Mouse (Mus musculus): ENCODE measurements at regions not wholly inside any gene's neighbourhood (a gene's known extent, or its start where the extent isn't known, plus 50 kb on each side); places are given as distances from the start of the nearest gene placed in this dataset.

DNA sequence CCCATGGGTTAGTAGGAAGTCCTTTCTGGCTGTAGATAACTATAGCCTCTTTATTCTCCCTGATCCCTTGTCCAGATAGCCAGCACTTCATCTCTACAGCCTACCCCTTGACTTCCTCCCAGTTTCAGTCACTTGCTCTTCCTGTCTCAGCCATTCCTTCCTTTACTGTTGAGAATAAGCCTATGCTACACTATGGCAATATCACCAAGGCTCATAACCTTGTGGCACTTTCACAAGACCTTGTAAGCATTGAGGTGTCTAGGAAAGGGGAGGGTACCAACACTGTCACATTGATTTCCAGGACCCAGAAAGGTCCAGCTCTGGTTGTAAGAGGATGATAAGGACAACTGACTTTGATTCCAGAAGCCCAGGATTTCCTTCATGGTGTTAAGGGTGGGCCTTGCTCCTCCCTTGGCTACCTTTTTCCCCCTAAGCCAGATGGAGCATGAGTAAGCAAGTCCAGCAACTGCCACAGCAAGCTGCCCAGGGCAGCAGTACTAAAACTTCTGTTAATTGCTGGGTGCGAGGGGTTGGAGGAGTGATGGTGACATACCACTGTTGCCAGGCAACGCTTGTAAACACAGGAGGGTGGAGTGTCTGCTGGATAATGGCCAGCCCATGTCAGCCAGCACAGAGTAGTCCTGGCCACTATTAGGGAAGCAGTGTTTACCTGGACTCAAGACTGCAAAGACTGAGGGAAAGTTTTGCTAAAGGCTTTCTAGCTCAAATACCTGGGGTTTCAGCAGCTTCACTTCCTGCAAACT, 75.7 kb downstream of the Ankrd16 start:
- DNase-seq = peak; percentile 9

DNA sequence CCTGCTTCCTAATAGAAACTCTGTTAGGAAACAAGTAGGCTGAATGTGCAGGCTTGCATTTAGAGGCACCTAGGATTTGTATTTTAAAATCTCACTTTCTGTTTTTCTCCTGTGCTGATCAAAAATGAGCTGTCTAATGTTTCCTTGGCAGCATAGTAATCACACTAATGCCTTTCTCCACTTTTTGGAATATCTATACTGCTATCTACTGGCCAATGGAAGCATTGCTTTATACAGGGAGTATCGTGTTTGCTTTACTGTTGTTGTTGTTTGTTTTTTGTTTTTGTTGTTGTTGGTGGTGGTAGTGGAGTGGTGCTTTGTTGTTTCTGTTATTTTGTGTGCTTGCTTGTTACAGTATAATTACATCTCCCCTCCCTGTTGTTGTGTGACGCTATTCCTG, 92.3 kb downstream of the Ankrd16 start:
- DNase-seq = no peak

DNA sequence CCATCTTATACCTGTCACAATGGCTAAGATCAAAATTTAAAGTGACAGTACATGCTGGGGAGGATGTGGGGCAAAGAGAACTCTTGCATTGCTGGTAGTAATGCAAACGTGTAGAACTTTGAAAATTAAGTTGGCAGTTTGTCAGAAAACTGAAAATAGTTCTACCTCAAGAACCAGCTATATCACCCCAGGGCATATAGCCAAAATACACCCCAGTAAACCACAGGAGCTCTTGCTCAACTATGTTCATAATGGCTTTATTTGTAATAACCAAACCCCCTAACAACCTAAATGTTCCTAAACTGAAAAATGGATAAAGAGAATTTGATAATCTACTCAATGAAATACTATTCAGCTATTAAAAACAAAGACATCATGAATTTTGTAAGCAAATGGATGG, 102.3 kb downstream of the Ankrd16 start:
- DNase-seq = no peak

DNA sequence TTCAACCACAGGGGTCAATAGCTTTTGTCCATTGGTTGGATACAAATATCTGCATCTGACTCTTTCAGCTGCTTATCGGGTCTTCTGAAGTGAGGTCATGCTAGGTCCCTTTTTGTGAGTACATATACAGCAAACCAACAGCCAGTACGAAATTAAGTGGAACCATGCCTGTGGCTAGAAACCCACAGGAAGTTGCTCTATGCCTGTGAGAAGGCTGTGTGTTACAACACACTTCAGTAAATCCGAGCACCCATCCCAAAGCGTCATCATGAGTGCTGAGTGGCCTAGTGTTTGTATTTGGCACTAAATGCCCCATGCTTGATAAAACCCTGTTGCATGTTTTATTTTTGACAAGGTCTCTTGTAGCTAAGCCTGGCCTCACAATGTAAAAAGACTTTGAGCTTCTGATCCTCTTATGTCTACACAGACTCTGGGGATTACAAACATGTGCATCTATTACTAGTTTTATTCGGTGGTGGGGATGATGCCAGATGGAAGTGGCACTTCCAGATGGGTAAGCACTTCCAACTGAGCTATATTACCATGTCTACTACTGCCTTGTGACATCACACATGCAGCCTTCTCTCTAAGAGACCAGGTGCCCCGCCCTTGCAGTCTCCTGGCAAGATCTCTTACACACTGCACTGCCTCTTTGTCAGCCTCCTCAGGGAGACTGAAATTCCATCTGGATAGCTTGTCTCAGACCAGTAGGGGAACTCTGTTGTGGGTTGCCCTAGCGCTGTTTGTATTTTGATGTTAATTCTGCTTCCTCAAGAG, 117.3 kb downstream of the Ankrd16 start:
- no peak for DNase-seq

DNA sequence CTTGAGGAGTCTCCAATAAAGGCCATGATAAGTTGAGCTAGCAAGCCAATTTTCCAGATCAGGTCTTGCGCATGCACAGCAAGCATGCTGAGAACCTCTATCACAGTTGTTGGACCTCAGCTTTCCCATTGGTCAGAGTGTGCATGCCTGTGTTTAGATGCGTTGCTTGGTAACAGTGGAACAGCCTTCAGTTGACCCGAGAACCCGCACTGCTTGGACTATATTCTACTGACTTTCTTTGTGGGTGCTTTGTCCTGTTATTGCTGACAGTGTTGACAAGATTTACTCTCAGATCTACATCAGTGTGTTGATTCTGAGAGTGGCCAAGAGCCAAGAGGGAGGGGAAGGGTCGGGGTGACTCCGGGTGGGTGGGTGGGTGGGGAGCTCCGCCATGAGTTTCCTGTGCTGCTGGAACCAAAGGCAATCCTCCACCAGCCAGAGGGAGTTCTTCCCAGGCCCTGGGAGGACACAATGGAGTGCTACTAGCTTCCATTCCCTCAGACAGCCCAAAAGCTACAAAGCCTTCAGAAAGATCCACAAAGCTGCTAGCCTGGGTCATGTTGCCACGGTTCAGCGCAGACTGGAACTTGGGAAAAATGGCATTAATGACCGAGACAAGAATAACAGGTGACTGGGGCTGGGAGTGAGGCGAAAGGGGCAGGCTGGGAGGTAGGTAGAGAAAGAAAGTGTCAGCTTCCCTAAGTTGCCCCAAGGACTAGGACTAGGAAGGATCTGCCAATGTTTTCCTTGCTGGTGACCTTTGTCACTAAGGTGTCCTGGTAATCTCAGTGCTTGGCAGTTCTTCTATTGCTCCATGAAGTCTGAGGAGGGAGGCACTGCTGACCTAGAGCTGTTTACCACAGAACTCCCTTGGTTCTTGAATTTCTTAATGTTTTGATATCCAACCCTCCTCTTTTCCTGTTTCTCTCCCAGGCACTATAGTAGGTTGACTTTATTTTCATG, 122.3 kb downstream of the Ankrd16 start:
- DNase-seq = peak; percentile 6

DNA sequence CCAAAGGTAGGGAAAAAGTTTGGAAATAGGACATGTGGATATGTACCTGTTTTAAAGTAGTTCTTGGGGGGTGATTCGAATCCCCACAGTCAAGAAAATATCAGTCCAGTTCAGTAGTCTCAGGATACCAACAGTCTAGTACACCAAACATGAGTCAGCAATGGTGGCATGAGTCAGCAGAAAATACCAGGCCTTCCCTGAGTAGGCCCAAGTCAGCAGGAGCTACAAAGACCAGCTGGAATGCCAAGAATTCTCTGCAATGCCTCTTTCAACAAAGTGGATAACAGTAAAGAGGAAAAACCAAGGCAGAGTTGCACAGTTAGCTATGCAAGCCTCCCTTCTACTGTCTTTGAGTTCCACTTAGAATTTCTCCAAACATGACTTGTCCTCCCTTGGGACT, 137.1 kb downstream of the Ankrd16 start:
- DNase-seq = no peak

DNA sequence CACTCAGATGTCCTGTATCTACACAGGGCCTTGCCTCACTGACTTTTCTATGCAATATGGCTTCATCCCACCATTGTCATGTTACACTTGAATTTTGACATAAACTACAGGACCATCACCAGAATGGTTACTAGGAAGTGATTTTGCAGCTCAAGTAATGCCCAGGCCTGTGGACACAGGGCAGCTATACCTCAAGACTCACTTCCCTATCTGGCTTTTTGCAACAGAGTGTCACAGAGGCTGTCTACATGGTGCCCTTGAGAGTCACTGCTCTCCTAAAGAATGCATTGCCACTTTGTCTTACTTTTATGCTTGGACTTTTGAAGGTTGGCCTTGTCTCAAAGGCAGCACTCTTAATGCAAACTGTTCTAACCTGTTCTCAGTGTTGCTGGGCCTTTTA, 139.7 kb downstream of the Ankrd16 start:
- DNase-seq = no peak

DNA sequence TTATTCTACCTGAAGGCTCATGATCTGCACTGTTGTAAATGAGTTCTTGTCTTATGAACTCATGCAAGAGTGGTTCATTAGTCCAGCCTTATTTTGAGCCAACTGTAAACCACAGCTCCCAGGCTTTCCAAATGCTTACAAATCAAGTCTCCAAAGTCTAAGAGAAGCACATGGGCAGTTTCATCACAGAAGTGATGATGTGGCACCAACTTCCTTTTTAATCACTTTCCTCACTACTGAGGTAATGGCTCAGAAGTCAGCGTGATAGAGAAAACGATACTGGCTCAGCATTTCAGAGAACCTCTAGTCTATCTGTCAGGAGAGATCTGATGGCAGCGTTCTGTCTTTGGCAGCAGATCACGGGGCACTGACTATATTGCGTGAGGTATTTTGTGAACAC, 140.4 kb downstream of the Ankrd16 start:
- no peak for DNase-seq

DNA sequence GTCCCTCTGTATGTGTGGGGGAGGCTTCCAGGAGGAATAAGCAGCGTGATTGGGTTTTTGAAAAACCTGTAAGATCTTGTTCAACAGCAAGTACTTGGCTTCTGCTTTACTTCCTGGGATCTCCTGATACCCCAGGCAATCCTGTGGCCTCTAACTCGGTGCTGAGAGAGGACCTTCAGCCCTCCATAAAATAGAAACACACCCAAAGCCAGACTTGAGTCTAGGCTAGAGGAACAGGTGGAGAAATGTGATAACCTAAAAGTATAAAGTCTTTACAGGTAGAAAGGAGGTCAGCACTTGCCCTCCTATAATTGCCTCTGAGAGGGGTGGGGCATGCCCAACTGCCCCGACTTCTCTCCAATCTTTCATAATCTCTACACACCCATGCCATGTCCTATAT, 183.1 kb downstream of the Ankrd16 start:
- DNase-seq = no peak

DNA sequence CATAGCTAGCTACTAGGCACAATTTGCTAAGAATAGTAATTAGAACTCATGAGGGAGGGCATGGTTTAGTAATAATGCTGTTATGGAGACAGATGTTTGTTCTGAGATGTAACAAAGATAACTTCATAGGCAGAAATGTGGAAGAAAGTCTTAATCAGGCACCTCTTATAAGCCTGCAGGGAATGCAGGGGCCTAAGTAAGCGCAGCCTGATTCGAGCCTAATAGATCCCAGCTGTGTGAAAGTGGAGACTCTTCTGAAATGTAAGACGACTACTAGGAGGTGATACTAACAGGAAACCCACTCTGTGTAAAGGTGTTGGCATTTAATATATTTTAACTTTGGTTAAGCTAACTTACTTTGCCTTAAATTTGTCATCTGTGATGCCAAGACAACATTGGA, 187.7 kb downstream of the Ankrd16 start:
- no peak for DNase-seq

DNA sequence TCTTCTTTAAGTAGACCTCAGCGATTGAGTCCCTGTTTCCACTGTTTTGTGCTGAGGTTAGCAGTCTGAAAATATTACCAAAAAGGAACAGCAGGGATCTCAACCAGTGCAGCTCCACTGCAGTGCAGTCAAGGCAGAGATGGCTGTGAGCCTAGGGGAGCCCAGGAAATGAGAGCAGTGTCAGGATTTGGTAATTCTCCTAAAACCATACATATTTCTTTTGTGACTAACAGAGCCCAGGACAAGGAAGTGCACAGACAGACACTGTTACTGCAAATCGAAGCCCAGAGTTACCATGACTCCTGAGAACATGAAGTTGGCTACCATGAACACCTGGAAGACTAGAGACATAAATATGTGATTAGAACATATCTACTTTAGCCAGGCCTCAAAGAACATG, 189.3 kb downstream of the Ankrd16 start:
- DNase-seq = no peak

DNA sequence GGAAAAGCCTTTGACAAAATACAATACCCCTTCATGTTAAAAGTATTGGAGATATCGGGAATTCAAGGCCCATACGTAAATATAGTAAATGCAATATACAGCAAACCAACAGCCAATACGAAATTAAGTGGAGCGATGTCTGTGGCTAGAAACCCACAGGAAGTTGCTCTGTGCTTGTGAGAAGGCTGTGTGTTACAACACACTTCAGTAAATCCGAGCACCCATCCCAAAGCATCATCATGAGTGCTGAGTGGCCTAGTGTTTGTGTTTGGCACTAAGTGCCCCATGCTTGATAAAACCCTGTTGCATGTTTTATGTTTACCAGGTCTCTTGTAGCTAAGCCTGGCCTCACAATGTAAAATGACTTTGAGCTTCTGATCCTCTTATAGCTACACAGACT, 194.3 kb downstream of the Ankrd16 start:
- DNase-seq = no peak

DNA sequence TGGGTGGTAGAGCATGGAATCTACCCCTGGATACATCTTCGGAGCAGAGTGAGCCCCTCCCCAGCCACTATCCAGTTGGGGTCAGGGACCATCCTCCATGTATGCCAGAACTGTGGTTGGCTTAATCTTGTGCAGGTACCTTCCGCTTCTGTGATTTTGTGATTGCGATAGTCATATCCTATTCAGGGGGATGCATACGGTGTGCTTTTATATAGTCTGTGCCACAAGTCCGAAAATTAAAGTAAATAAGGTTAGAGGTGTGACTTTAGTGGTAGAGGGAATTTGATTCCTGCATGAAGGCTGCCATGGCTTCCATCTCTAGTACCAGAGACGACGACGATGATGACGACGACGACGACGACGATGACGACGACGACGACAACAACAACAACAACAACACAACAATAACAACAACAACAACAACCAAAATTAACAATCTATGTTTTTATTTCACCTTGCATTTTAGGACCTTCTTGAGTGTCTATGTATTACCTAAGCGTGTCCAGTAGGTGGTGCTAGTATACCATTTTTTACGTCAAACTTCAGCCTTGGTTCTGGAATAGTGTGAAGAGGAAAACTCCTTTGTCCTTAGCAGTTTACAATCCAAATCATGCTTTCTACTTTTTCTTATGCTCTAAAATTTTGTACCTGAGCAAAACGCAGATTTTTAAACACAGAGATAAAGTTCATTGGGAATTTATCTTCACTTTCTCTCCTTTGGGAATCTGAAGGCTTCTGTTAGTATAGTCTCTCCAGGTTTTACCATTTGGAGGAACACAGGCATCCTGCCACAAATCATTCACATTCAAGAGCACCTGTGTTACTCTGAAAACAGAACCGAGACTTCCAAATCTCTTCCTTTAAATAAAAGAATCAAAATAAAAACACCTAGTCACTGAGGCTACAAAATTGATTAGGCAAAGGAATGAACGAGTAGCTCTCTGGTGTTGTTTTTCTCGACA, 224.5 kb downstream of the Ankrd16 start:
- DNase-seq = no peak

DNA sequence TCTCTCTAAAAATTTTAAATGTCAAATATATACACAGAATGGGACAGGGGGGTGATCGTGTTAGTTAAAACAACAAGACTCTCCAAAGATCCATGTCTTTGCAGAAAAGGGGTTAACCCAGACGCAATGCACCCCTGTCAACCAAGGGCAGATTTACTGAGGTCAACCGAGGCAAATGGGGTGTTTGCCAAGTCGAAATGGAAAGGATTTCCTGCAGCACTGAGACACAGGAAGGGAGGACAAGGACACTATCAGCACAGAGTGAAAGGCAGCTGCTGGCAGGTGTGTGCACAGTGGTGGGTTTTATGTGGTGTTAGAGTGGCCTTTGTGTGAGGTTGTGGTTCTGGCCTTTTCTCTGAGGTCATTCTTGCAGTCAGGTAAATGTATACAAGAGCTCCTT, 226.7 kb downstream of the Ankrd16 start:
- DNase-seq = peak; percentile 77

DNA sequence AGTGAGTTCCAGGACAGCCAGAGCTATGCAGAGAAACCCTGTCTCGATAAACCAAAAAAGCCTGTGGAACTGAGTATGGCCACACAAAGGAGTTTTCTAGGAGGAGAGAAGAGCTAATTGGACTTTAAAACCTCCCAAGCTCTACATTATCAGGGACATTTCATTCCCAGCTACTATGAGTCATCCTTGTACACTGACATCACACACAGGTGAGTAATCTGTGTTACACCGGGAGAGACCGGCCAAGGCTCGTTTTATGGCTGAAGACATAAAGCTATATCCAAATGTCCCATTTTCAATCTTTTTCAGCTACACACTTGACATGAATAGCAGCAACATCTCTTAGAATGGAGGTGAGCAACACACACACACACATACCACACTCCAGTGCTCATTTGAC, 229.5 kb downstream of the Ankrd16 start:
- DNase-seq = no peak

DNA sequence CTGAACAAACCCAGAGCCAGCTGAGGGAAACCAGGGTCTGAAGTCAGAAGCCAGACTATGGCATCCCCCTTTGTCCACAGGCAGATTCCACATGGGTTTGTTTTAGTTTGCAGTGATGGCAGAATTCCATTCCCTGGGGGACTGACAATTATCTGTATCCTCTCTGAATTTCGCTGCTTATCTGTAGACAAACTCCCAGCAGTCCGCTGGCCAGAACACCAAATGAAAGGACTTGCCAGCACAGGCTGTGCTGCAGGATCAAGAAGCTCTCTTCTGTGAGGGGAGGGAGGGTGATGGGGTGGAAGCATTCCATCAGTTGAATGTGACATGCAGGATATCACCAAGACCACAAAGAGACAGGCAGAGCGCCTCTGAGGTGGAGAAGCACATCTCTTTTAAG, 233.8 kb downstream of the Ankrd16 start:
- peak; percentile 47 for DNase-seq

DNA sequence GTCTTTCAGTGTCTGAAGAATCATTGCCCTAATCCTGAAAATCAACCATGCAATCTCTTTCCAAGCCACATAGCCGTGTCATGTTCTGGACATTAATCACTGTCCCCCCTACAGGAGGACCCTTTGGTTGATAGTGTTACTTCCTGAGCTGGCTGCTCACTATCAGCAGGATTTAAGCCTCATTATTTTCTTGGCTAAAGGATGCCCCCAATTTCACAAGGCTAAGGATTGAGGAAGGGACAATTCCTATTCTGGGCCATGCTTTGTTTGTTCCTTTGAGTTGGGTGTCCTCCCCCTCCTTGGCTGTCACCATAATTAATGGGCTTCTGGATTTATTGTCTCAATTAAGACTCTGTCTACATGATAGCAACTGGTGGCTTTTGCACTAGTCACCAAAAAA, 241.9 kb downstream of the Ankrd16 start:
- peak; percentile 37 for DNase-seq

DNA sequence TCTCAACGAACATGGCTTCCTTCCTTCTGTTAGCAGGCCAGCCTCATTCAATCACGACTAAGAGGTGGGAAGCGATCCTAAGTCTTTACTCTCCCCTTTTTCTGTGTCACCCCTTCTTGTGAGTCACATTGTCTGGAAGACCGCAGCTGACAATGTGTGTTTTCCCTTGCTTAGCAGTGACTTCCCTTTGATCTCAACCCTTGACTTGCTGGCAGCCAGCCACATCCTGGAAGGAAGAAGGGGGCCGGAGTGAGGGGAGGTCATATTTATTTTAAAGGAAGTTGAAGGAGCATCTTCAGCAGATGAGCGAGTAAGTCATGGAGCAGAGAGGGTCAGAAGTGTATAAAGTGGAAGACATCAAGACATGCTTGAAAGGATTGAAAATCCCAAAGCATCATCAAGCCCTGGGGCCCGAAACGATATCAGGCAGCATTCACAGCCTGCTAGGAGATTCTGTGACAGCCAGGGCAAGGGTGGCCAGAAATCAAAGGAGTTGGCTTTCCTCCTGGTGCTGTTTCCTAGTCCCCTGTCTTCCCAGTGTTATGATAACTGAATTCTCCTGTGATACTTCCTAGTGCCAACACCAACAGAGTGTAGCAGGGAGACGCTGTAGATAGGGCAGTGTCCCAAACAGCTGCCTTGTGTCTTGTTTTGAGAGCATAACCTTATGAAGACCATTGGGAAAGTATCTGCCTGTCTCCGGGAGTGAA, 245.9 kb downstream of the Ankrd16 start:
- peak; percentile 94 for DNase-seq

DNA sequence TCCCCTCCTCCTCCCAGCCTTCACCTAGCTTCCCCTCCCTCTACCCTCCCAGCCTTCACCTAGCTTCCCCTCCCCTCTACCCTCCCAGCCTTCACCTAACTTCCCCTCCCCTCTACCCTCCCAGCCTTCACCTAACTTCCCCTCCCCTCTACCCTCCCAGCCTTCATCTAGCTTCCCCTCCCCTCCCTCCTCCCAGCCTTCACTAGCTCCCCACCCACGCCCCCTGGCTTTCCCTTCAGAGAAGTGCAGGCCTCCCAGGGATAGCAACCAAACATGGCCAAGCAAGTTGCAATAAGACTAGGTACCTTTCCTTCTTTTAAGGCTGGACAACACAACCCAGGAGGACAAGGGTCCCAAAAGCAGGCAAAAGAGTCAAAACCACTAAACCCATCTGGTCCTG, 248.5 kb downstream of the Ankrd16 start:
- no peak for DNase-seq

DNA sequence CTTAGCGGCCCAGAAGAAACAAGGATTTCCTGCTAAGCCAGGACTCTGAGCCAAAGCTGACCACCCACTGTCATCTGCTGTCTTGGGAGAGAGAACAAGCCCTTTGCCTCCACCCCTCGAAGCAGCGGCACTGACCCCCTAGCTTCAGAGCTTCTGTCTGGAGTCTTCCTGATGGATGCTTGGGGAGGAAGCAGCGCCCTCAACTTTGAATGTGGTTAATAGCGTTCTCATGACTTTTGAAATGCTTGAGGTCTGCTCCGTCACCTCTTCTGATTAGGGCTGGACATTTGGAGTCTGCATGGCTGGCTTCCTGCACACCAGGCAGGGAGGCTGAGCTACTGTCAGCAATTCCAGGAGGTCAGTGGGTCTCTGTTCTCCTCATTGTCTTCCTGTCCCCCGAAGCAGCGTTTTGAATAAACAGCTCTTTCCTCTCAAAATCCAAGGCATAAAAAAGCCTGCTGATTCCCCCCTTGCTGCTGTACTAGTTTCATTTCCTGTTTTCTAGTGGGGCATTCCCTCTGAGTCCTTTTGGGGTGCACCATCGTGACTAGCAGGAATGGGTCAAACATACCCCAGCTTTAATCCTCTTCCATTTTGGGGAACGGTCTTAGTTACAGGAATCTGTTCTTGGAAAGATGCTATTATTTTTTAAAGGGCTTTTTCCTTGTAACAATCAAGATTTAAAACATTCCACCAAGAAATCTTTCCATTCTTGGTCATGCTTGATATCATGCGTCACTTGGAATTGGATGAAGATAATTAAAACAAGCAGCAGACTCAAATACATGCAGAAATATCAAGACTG, 256.0 kb downstream of the Ankrd16 start:
- peak; percentile 84 for DNase-seq

DNA sequence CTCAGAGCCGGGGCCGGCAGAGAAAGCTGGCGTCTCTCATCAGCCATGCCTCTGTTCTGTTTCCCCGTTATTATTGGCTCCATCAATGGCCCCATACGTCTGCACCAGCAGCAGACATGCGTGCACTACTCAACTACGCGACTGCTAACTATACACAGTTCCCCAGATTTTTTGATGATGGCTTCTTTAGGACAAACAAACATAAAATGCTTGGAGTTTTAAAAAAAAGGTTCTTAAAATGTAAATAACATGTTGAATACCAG, 256.6 kb downstream of the Ankrd16 start:
- DNase-seq = peak; percentile 32
